Mouse (Mus musculus) hindbrain, embryonic 15.5 days (tissue): ENCODE results near the gene Ets1. TPM values are rescaled to one million over a fixed set of nuclear protein-coding genes. Genes with fewer than 3 reads are reported as not detected.

Experiments
- ATAC-seq: fragments of 200-750 bp; cut with Nextera tagmentation; 2 replicates; pipeline ENCODE4 v1.8.0; 2017; ENCODE audit warnings: low read depth, moderate number of reproducible peaks, moderate TSS enrichment; ENCODE audit not compliant: low FRiP score
- H3K27ac ChIP-seq: fragments of 300-500 bp; sonication (generic); replicated peaks from 2 replicates; pipeline ENCODE4 v1.5.1; 2015; ENCODE audit warnings: mild to moderate bottlenecking, inconsistent platforms
- H3K27me3 ChIP-seq: fragments of 300-500 bp; sonication (generic); 2 replicates; pipeline ENCODE4 v1.6.1; 2015; ENCODE audit warnings: control low read depth, inconsistent platforms
- H3K36me3 ChIP-seq: fragments of 300-500 bp; sonication (generic); 2 replicates; pipeline ENCODE4 v1.6.1; 2015; ENCODE audit warnings: control low read depth, inconsistent platforms
- H3K4me1 ChIP-seq: fragments of 300-500 bp; sonication (generic); replicated peaks from 2 replicates; pipeline ENCODE4 v1.6.1; 2015; ENCODE audit warnings: control low read depth, inconsistent platforms
- H3K4me2 ChIP-seq: fragments of 300-500 bp; sonication (generic); 2 replicates; pipeline ENCODE4 v1.6.1; 2015; ENCODE audit warnings: moderate library complexity, mild to moderate bottlenecking, inconsistent platforms
- H3K4me3 ChIP-seq: fragments of 300-500 bp; sonication (generic); 2 replicates; pipeline ENCODE4 v1.5.1; 2015; ENCODE audit warnings: mild to moderate bottlenecking, inconsistent platforms
- H3K9ac ChIP-seq: fragments of 300-500 bp; sonication (generic); 2 replicates; pipeline ENCODE4 v1.6.1; 2015; ENCODE audit warnings: inconsistent platforms
- H3K9me3 ChIP-seq: fragments of 300-500 bp; sonication (generic); 2 replicates; pipeline ENCODE4 v1.6.1; 2016; ENCODE audit warnings: control low read depth, inconsistent platforms
- WGBS: fragments of 180-500 bp; shearing (Covaris S2); methylation state at CpG from one replicate; pipeline ENCODE4 v1.1.7; 2015; 5-methylcytosine and 5-hydroxymethylcytosine counted together
- polyA plus RNA-seq: library from polyadenylated mRNA; unstranded; fragments of >200 nt; fragmentation: Nextera tagmentation; extraction: Ambion mirVana; gene quantifications from 2 replicates; pipeline ENCODE4 v1.2.1, GENCODE M21; 2015

The Ets1 gene
- polyA plus RNA-seq, 1 experiment from 2014 or later = 18.9 TPM

DNA sequence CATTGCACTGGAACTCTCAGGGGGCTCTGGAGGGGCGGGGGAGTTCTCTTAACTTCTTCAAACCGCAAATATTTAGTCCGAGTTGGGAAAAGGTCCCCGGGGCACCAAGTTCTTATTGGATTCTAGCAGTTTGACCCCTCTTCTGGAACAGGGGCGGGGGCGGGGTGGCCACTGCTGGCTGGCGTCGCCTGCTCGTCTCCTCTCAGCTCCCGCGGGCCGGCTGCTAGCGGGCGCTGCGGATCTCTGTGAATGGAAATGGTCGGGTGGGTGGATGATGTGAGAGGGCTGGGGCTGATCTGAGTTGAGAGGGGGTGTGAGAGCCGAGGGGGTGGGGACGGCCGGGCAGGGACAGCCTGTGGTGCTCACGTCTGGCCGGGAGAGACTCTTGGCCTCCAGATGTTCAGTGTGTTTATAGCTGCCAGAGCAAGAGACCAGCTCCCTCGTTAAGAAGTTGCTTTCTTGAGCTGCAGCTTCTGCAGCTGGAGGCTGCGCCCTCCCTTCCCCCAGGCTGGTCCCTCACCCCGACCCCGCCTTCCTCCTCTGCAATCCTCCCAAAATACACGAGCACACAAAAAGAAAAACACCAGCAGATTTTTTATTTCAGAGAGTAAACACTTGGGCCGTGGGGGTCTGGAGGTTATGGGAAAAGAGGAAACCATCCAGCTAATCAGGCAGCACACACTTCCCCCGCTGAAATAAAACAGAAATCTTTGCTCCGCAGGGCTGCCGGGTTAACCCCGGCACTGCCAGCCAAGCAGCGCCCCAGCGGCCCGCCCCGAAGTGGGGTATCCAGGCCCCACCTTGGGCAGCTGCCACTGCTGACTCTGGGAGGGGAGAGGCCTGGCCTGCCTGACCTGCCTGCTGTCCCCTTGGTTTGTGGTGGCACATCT lies 36.2 kb downstream of the Ets1 start:
- Histone ChIP-seq H3K4me3 (peak overlapping the region; percentile 33), H3K4me1 (peaks cover 36% of the 10 kb centered on the region), H3K27ac (peak overlapping the region; percentile 50), H3K9me3 (no peaks in the 10 kb centered on the region), H3K4me2 (peak overlapping the region; percentile 58), H3K36me3 (no peaks in the 10 kb centered on the region), H3K27me3 (peaks cover 59% of the 10 kb centered on the region), H3K9ac (peak overlapping the region; percentile 13; the same call in 1 of the 2 replicates)
- peak; percentile 74 for ATAC-seq
- 1% methylated on average over 35 of the region's 35 CpGs for WGBS

DNA sequence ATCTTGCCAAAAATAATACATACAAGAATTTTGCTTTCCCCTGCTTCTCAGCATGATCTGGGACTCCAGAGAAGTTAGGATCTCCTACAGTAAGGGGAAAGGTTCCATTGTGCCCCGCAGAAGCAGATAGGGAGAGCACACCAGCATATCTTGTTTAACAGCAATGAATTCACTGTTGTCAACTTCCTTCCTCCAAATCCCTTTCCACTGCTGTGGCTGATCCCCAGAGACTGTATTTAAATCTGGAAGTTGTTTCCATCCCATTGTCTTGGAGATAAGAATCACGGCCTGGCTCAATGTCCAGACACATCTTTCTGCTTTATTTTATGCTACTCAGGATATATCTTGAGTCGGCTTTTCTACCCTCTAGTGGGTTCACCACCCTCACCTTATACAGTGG lies 37.9 kb downstream of the Ets1 start:
- peaks cover 30% of the 10 kb centered on the region for H3K4me1 ChIP-seq
- 84% methylated on average over 3 of the region's 3 CpGs for WGBS
- ATAC-seq = no peak
- no peak overlapping the region for H3K9ac ChIP-seq
- H3K27ac ChIP-seq = no peak overlapping the region
- no peaks in the 10 kb centered on the region for H3K9me3 ChIP-seq
- H3K4me2 ChIP-seq = no peak overlapping the region
- peaks cover 76% of the 10 kb centered on the region for H3K27me3 ChIP-seq
- no peaks in the 10 kb centered on the region for H3K36me3 ChIP-seq
- no peak overlapping the region for H3K4me3 ChIP-seq

DNA sequence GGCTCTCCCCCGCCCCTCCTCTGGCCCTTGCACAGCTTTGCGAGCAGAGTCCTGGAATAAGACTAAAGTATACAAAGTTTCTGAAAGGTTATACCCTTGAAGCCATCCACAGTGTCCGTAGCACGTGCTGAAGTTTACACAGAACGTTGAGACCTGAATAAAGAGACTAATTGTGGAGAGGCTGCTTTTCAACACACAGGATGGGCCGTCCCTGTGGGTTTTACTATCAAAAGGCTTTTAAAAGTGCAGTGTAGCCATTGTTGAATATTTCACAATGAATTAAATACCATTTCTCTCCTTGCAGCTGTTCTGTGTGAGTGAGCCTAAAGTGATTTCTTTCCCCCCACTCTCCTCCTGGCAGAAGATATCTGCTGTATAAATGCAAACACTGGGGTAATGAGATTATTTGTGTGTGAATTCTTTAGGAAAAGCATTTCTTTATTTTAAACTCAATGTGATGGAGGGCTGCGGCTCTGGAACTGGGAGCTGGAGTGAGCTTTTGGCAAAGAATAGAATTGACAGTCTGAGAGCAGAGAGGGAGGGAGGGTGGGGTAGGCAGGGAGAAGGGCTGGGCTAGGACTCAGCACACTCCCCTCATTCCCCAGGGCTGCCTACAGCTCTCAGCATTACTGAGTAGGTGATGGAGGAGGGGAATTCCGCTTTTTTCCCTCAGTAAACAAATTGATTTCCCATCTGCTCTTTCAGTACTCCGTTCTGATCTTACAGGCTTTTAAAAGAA lies 39.8 kb downstream of the Ets1 start:
- Histone ChIP-seq H3K4me1 (peaks cover 30% of the 10 kb centered on the region), H3K4me3 (no peak overlapping the region), H3K27ac (no peak overlapping the region), H3K9ac (no peak overlapping the region), H3K9me3 (no peaks in the 10 kb centered on the region), H3K27me3 (peaks cover 80% of the 10 kb centered on the region), H3K36me3 (no peaks in the 10 kb centered on the region), H3K4me2 (peak overlapping the region; percentile 6; the same call in 1 of the 2 replicates)
- no peak; the same call in 1 of the 2 replicates for ATAC-seq
- WGBS = 6% methylated on average over 9 of the region's 9 CpGs

DNA sequence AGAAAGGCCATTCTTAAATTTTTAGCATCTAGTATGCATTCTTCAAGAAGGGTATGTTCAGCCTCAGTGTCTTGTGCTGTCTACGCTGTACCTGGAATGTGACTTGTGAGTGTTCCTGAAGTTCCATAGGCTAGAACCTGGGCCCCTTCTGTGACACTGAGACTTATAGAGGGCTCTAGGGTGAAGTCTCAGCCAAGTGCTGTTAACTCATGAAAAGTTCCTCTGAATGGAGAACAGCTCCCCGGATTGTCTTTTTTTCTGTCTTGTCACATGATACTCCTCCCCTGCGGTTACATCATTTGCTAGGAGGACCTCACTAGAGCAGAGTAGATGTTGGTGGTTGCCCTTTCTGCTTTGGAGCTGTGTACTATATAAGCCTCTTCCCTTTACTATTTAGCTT lies 40.5 kb downstream of the Ets1 start:
- Histone ChIP-seq H3K4me1 (peaks cover 27% of the 10 kb centered on the region), H3K9me3 (no peaks in the 10 kb centered on the region), H3K4me3 (no peak overlapping the region), H3K27ac (no peak overlapping the region), H3K9ac (no peak overlapping the region), H3K36me3 (no peaks in the 10 kb centered on the region), H3K27me3 (peaks cover 77% of the 10 kb centered on the region), H3K4me2 (peak overlapping the region; percentile 6; the same call in 1 of the 2 replicates)
- 8% methylated on average over 3 of the region's 3 CpGs for WGBS
- ATAC-seq = no peak

DNA sequence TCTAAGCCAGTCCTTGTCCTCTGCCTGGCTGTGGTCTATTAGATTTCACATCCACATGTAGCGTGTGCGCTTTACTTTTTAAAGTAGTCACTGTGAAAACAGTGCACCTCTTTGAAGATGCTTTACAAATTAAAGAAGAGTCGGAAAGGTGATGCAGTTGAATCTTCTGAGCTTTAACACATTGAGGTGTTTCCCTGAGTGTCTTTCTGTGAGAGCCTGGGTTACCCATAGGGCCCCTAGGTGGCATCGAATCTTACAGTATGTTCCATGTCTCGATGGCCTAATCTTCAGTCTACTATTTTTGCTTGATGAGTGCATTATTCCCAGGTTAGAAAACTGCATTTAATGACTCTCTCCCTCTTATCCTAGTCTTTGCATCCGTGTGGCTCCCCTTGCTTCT lies 41.6 kb downstream of the Ets1 start:
- Histone ChIP-seq H3K36me3 (no peaks in the 10 kb centered on the region), H3K4me1 (peaks cover 15% of the 10 kb centered on the region), H3K4me3 (no peak overlapping the region), H3K27ac (no peak overlapping the region), H3K9me3 (no peaks in the 10 kb centered on the region), H3K27me3 (peaks cover 83% of the 10 kb centered on the region), H3K9ac (no peak overlapping the region), H3K4me2 (no peak overlapping the region)
- ATAC-seq = no peak
- WGBS = 85% methylated on average over 6 of the region's 6 CpGs

DNA sequence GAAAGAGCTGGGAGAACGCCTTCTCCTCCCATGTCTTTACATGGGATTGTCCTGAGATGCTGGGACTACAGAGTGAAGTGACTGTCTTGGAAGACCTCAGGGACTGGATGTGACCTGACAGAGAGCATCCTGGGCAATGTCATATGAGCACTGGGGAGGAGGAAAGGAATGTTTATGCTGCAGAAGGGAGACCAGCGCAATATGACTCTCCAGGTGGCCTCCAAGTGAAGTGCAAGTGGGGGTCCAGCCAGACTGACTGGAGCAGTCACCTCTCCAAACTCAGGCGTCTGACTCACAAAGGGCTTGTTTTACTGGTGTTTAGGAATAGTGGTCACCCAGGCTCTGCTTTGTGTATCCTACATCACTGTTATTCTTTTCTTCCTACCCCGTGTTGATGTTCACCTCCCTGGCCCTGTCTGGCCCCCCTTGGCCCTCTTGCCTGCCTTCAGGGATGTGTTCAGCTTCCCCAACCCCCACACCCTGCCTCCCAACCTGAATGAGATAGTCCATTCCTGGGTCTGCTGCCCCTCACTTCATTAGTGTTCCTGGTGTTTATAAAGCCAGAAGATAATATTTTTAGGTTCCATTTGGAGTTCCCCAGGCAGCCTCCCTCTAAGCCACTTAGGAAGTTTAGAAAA lies 42.2 kb downstream of the Ets1 start:
- 61% methylated on average over 4 of the region's 4 CpGs for WGBS
- Histone ChIP-seq H3K27me3 (peaks cover 82% of the 10 kb centered on the region), H3K9ac (no peak overlapping the region), H3K36me3 (no peaks in the 10 kb centered on the region), H3K4me3 (no peak overlapping the region), H3K27ac (no peak overlapping the region), H3K4me2 (no peak overlapping the region), H3K4me1 (peaks cover 14% of the 10 kb centered on the region), H3K9me3 (no peaks in the 10 kb centered on the region)
- ATAC-seq = no peak

DNA sequence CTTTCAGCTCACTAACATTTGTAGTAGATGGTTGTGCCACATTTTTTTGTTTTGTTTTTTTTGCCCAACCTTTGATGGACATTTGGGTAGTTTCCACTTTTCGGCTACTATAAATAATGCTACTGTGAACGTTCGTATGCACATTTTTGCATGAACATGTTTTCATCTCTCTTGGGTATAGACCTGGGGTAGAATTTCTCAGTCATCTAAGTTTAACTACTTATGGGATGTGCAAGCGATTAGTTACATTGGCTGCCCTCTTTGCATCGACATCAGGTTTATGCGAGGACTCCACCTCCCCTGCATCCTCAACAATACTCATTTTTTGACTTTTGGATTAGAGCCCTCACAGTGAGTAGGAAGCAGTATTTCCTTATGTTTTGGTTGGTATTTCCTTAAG lies 43.5 kb downstream of the Ets1 start:
- no peak overlapping the region for H3K4me2 ChIP-seq
- H3K27me3 ChIP-seq = peaks cover 81% of the 10 kb centered on the region
- peaks cover 14% of the 10 kb centered on the region for H3K4me1 ChIP-seq
- no peak overlapping the region for H3K4me3 ChIP-seq
- no peak for ATAC-seq
- H3K9me3 ChIP-seq = no peaks in the 10 kb centered on the region
- no peak overlapping the region for H3K9ac ChIP-seq
- H3K27ac ChIP-seq = no peak overlapping the region
- WGBS = 89% methylated on average over 6 of the region's 6 CpGs
- H3K36me3 ChIP-seq = no peaks in the 10 kb centered on the region

DNA sequence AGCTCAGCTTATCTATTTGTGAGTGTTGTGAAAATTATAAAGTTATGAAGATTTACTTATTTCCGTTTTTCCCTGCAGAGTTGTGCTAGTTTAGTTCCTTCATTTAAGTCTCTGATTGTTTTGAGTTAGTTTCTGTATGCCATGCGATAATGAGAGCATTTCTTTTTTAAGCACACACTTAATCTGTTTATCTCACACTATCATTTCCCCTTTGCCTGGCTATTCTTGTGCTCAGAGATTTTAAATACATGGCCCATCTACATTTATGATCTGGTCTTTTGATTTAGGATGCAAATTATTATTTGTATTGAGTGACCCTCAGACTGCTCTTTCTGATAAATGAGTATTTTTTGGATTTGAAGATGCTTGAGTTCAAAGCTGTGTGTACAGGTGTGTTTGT lies 44.2 kb downstream of the Ets1 start:
- Histone ChIP-seq H3K4me3 (no peak overlapping the region), H3K9ac (no peak overlapping the region), H3K4me1 (peaks cover 16% of the 10 kb centered on the region), H3K36me3 (no peaks in the 10 kb centered on the region), H3K4me2 (no peak overlapping the region), H3K27ac (no peak overlapping the region), H3K9me3 (no peaks in the 10 kb centered on the region), H3K27me3 (peaks cover 81% of the 10 kb centered on the region)
- 90% methylated on average over 2 of the region's 2 CpGs for WGBS
- no peak for ATAC-seq

DNA sequence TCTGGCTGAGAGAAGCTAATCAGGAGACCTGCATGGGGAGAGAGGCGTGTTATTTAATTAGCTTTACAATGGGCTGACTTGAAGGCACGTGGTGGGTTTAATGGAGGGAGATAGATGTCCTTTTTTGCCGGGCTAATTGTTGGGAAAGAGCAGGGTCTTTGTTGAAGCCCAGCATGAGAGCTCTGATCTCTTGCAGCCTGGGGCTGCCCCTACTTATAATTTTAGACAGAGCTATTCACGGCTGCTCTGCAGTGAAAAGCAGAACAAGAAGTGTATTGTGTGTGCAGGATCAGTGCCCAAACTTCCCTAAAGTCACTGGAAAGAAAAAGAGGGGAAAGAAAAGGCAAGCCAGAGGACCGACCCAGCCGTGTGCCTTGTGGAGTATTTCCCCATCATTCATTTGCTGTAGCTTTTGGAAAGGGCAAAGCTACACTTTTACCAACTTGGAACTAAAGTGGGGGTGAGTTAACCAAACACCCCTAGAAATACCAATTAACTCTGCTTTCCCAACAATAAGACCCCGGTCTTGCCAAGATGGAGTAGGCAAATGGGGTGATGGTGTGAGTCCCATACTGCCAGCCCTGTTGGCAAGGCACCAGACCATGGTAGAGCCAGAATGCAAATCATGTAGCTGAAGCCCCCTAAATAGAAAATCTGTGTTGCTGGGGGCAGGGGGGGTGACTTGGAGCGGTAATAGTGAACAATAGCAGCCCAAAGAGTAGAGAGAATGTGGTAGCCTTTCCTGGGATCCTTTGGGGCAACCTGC lies 50.0 kb downstream of the Ets1 start:
- peak; percentile 95 for ATAC-seq
- 7% methylated on average over 8 of the region's 8 CpGs for WGBS
- Histone ChIP-seq H3K27me3 (peaks cover 84% of the 10 kb centered on the region), H3K36me3 (no peaks in the 10 kb centered on the region), H3K27ac (no peak overlapping the region), H3K9ac (no peak overlapping the region), H3K4me2 (0 out of 2 replicates have a peak overlapping the region, but pooled peaks have one; percentile 14), H3K4me1 (peaks cover 17% of the 10 kb centered on the region), H3K9me3 (no peaks in the 10 kb centered on the region), H3K4me3 (no peak overlapping the region)

DNA sequence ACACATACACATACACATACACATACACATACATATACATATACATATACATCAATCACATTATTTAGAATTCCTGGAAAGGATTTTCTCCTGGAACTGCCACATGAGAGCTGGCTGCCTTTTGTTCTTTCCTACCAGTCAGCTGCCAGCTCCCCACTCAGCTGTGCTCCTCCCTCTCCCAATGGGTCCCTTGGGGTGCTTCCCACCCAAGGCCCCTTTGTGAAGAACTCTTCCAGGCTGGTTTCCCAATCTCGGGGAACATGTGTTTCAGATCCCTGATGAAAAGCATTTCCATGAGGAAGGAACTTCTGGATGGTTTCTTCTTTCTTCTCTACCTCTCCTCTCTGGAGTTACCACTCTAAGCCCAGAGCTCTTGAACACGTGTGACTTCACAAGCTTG lies 52.3 kb downstream of the Ets1 start:
- Histone ChIP-seq H3K27ac (no peak overlapping the region), H3K9me3 (no peaks in the 10 kb centered on the region), H3K36me3 (no peaks in the 10 kb centered on the region), H3K4me3 (no peak overlapping the region), H3K4me1 (peaks cover 22% of the 10 kb centered on the region), H3K9ac (no peak overlapping the region), H3K27me3 (peaks cover 87% of the 10 kb centered on the region), H3K4me2 (no peak overlapping the region)
- no peak for ATAC-seq
- 54% methylated on average over 2 of the region's 2 CpGs for WGBS

DNA sequence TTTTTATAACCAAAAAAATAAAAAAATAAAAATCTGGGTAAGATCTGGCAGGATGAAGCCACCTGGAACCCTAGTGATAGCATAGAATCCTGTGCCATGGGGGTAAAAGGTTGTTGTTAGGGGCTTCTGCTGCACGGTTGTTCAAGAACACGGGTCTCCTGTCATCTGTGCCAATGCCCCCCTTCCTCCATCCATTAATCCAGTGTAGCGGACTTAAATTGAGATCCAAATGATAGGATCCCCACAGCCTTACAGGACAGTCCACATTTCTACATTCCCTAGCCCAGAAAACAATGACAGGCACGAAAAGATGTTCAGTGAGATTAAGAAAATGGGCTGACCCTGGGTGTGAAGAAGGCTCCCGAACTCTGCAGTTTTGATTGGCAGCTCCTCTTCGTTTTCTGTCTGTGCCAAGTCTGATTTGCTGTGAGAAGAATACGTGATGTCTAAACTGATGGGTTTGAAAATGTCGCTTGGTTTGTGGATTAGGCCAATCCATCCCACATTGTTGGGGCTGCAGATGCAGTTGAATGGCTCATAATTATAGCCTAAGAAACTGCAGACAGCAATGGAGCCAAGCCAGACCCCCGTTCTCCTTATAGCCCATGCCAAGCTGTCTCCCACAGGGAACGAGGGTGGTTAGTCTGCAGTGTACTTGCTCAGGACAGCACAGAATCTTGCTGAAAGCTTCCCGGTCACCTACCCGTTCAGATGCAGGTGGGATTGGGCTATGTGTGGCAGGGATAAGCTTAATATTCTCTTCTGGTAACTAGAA lies 55.3 kb downstream of the Ets1 start:
- Histone ChIP-seq H3K27ac (no peak overlapping the region), H3K9ac (no peak overlapping the region), H3K4me1 (peaks cover 22% of the 10 kb centered on the region), H3K27me3 (peaks cover 90% of the 10 kb centered on the region), H3K9me3 (no peaks in the 10 kb centered on the region), H3K4me2 (no peak overlapping the region), H3K36me3 (no peaks in the 10 kb centered on the region), H3K4me3 (no peak overlapping the region)
- ATAC-seq = no peak
- WGBS = 56% methylated on average over 12 of the region's 12 CpGs
